Mouse (Mus musculus) kidney, postnatal 4 days (tissue): ENCODE data around the gene Ddit4l.
"Not testable (repeated sequence)": the region's sequence is repeated elsewhere in the genome, so short reads cannot be mapped to it uniquely, and the experiment has no call there.

Source experiments
- DNase-seq, 2 experiments: peaks; one replicate each; pipeline ENCODE4 v3.0.0; 2021; ENCODE audit warnings: mixed read lengths in 2 of 2

Ddit4l gene

GRCm38 (mm10) chr3:137621312-137621711 is at the start of gene Ddit4l:
Ddit4l (plus strand) TSS chr3:137621612.
- DNase-seq = not testable (repeated sequence)

DNA sequence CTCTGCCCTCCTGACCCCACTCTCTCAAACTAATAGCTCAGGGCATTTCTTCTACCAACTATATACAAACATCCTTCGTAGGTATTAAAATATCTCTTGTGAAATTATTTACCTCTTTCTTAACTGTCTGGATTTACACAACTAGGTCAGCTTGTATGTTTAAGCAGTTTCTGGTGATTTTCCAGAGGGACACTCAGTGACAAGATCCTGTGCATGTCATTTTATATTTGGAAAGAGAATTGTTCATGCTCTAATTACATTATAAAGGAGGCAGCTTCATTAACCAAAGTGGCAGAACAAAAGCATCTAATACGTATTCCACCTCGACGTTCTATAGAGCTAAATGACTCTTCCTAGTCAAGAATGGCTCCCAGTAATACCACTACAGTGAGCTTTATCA is 45.3 kb upstream of the Ddit4l start:
- DNase-seq = no peak

DNA sequence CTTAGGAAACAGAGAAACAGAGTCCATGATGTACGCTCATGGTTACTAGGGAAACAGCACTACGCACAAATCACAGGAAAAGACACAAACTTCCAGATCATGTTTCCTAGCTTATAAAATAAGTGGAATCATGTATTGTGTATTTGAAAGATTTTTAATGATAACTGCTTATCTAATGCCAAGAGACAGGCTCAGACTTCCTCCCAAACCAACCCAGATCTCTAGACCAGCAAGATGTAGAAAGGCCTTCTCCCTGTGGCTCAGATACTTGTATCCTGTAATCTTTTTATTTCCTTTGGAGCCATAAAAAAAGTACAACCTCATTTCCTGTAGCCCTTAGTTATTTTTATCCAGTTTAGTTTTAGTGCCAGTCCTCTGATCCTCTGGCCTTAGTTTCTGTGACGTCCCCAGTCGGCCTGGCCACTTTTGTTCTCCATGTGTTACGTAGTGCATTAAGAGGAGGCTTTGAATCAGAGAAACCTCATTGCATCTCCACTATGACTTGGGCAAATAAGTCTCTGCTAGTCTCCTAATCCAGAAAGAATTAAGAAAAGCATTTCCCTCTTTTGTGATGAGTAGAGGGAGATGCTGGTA is 34.9 kb upstream of the Ddit4l start:
- peak in 1 of 2 experiments; percentile 24 for DNase-seq

DNA sequence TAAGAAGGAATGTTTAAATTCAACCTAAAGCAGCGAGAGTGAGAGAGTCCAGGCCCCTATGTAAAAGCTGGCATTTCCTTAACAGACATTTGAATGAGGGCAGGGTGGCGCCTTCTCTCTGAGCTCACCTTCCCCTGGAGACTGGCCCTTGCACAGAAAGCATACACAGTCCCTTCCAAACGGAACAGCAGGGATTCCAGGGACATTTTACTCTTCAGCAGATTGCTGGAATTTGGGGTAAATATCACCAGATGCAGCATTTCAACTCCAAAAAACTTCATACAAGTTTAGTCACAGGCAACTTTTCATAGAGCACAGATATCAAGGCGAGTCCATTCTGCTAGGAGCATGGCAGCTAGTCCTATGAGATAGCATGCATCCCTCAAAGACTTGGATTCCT is 31.6 kb upstream of the Ddit4l start:
- DNase-seq = no peak

GRCm38 (mm10) chr3:137594332-137594905 is 27.0 kb upstream of the Ddit4l start:
- DNase-seq = no peak

- DNase-seq = no peak
Measured at GRCm38 (mm10) chr3:137608918-137609435, 12.4 kb upstream of the Ddit4l start.

GRCm38 (mm10) chr3:137610457-137611109 is 10.8 kb upstream of the Ddit4l start:
- no peak for DNase-seq

DNA sequence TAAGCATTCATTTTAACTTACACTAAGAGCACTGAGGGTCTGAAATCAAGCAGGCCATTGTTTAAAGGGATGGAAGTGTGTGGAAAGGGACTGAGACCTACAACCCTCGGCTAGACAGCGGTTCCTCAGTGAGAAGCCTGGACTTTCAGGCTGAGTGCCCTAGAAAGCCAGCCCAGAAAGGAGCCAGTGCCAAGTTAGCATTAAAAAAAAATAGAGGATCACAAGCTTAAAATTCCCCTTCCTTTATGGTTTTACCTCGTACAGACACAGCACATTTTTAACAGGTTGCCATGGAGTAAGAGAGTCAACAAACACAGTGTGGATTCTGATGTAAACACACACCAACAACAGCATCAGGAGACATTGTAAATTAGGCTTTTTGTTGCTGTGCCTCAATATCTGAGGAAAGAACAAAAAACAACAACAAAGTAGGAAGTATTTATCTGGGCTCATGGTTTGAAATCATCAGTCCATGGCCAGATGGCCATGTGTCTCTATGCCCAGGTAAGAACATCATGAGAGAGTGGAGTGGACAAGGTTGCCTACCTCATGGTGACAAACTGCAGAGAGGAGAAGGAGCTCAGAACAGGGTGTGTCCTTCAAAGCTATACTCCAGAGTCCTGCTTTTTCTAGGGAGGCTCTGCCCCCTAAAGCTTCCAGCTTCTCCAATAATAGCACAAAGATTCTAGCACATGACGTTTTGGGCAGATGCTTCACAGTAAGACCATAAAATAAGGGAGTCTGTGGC is 10.1 kb upstream of the Ddit4l start:
- no peak for DNase-seq

- no peak for DNase-seq
Measured at GRCm38 (mm10) chr3:137611981-137612380, 9.4 kb upstream of the Ddit4l start.

DNA sequence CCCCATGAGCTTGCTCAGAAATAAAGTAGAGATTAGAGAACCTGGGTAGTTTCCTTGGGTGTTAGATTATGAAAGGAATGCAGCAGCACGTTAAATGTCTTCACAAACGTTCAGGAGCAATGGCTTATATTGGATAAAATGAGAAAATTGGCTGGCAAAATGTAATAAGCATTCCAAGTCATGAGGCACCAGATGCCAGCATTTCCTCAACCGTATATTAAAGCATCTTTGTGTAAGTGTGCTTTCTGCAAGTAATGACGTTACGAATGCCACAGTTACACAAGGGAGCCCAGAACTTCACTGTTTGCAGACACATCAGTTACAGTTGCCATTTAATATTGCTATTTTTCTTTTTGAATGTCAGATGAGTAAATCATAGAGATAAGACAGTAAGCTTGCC is 872 bp upstream of the Ddit4l start:
- DNase-seq = no peak

- DNase-seq = no peak
Measured at GRCm38 (mm10) chr3:137622091-137622490, 679 bp downstream of the Ddit4l start.

- DNase-seq = no peak
Measured at GRCm38 (mm10) chr3:137622895-137623580, 1.6 kb downstream of the Ddit4l start.

DNA sequence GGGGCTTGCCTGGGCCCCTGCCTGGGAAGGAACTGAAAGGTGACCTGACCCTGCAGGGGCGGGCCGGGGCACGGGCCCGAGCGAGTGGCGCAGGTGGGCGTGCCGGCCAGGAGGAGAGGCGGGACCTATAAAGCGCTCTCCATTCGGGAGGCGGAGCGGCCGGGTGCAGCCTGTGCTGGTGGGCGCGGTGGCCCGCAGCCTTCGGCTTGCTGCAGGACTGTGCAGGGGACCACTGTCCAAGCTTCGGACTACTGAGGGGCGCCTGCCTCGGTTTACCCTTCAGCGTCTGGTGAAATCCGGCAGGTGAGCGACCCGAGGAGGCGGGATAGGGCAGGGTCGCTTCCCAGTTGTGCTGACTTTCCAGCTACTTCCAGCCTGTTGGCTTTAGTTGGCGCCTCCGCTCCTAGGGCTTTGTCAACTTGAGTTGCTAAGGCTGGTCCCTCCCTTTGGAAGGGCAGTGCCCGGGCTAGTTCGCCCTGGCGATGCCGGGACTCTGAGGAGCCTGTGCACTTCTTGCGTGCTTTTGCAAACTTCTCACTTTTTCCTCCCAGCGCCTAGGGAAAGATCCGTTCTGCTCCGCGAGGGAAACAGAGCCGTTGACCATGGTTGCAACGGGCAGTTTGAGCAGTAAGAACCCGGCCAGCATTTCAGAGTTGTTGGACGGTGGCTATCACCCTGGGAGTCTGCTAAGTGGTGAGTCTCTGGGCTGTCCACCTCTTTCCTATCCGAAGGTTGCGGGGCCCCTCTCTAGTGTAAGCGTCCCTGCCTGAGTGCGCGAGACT is 2.4 kb downstream of the Ddit4l start:
- DNase-seq = peak; percentile 78 to 84

- no peak for DNase-seq
Measured at GRCm38 (mm10) chr3:137625054-137625453, 3.6 kb downstream of the Ddit4l start.

GRCm38 (mm10) chr3:137633726-137634125 is 12.3 kb downstream of the Ddit4l start:
- no peak for DNase-seq

- no peak for DNase-seq
Measured at GRCm38 (mm10) chr3:137636571-137636970, 15.2 kb downstream of the Ddit4l start.

- no peak for DNase-seq
Measured at GRCm38 (mm10) chr3:137641238-137641637, 19.8 kb downstream of the Ddit4l start.

DNA sequence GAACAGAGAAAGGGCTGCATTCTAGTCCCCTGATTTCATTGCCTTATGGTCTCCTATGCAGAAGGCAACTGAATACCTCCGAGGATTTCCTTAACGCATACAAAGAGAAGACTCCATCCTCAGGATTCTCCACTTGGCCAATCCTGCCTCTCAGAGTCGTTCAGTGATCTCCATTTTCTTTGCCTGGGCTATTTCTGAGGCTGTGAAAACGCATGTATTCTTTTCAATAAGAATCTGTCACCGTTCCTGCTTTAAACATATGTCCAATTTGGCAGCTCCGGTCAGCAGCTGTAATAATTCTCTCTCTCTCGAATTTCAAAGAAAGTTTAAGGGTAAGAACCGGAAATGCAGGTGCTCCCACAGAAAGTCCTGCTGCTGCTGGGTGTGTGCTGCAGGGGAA is 20.7 kb downstream of the Ddit4l start:
- no peak for DNase-seq

GRCm38 (mm10) chr3:137642568-137642967 is 21.2 kb downstream of the Ddit4l start:
- no peak for DNase-seq

DNA sequence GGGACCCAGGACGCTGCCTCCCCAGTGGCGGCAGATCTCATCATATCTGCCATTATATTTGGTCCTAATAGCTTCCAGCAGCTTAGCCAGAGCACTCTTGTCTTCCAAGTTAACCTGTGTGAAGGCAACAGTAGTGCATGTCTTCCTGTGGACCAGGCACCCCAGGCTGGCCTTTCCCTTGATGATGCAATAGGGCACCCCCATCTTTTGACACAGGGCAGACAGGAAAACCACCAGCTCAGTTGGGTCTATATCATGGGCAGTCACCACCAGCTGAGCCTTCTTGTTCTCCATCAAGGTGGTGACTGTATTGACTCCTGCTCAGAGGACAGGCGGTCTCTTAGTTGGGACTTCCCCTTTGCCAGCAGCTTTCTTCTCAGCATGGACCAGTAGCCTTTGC is 22.7 kb downstream of the Ddit4l start:
- DNase-seq = no peak

- no peak for DNase-seq
Measured at GRCm38 (mm10) chr3:137644947-137645346, 23.5 kb downstream of the Ddit4l start.
